Mouse (Mus musculus): ENCODE measurements around the gene Phlda1.
"Not testable (repeated sequence)": the region's sequence is repeated elsewhere in the genome, so short reads cannot be mapped to it uniquely, and the experiment has no call there.

Gene Phlda1

DNA sequence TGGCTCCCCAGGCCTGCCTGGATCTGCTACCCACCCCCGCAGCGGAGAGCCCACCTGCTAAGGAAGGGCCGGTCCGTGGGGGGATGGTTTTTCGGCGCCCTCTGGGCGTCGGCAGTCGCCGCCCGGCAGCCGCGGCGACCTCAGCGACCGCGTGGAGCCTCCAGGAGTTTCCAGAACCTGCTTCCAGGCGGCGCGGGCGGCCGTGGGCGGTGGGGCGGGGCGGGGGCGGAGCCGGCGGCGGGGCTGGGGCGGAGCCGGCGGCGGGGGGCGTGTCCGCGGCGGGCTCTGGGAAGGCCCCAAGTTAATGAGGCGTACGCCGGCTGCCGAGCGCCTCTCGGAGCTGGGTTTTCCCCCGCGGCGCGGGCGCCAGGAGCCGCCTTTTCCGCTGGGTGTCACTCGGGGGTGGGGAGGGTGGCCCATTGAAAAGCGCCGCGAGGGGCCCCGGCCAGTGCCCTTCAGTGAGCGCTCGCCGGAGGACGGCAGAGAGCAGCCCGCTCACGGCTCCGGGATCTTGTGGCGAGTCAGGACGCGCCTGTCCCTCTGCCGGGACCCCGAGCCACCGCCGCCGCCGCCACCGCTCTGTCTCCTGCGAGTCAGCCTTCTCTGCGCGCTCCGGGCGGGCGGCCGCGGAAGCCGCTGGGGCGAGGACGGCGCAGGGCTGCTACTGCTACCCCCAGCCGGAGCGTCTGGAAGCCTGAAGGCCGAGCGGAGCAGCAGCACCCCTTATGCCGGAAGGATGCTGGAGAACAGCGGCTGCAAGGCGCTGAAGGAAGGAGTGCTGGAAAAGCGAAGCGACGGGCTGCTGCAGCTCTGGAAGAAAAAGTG, at the start of gene Phlda1:
Gene Phlda1, plus strand, starts transcription at position 186 of the 825 bp plus-strand sequence.
- in situ Hi-C loops (cut with MboI; ENCODE audit: low sequenced_read_pairs): loop anchor here (25.0 kb wide), 1 partner anchor 431 kb away; no protein-coding TSS in a partner anchor

DNA sequence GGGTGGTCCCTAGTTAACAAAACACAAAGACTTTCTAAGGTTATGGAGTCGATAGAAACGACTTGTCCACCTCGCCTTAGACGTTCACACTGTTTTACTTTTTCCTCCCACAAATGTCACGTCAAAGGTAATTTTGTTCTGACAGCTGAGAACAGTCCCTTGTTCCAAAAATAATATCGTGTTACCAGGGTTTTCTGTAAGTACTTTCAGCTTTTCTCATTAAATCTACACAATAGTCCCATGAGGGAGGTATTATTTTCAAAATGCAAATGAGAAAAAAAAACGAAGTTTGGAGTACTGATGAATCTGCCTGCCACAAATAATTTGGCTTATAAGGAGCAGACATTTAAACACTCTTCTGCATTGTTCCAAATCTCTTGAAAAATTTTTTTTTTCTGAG, 48.0 kb upstream of the Phlda1 start:
- in situ Hi-C loops (cut with MboI; ENCODE audit: low sequenced_read_pairs): no loop called here

DNA sequence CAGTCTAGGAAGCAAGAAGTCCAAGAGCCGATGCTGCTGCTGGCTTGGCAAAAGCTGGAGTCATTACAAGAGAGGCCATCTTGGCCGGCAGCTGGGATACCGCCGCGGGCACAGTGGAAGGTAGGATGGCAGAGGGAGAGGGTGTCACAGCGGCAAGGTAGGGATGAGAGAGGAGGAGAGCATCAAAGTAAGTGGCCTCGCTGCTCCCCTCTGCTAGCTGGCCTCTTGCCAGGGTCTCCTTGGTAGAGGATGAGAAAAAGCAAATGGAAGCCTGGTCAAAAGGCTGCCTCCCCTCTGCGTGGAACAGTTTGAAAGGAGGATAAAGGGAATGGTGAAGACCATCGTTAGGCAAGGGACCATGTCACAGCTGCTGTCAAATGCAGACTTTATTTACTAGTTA, 47.0 kb upstream of the Phlda1 start:
- in situ Hi-C loops (cut with MboI; ENCODE audit: low sequenced_read_pairs): no loop called here

DNA sequence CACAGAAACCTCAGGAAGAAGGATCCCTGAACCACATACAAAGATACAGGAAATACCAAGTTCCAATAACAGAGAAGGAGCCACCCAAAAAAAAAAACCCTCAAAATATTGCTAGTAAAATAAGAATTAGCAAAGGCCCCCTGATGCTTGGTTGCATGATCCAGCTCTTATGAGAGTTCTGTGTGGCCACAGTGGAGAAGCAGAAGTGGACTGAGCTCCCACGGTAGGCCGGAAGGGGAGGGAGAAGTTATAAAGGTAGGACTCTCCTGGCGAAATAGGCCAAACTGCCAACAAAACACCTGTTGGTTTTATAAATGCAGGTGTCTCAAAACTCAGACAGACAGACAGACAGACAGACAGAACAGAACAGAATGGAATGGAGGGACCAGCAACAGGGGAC, 46.2 kb upstream of the Phlda1 start:
- in situ Hi-C loops (cut with MboI; ENCODE audit: low sequenced_read_pairs): no loop called here

DNA sequence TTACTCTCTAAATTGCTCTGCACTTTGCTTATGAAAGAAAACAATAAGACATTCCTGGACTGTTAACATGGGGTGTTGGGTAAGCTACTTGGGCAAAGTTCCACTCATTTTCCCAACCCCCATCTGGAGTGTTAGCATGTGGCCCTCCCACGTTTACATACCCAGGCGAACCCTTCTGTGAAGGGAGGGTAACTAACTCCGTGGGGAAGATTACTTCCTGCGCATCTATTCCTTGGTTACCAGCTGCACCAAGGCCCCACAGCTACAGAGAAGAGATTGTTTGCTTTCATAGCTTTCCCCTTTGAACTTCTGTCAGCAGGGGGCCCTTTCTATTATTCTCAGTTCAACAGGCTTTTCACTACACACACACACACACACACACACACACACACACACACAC, 45.7 kb upstream of the Phlda1 start:
- in situ Hi-C loops (cut with MboI; ENCODE audit: low sequenced_read_pairs): no loop called here

DNA sequence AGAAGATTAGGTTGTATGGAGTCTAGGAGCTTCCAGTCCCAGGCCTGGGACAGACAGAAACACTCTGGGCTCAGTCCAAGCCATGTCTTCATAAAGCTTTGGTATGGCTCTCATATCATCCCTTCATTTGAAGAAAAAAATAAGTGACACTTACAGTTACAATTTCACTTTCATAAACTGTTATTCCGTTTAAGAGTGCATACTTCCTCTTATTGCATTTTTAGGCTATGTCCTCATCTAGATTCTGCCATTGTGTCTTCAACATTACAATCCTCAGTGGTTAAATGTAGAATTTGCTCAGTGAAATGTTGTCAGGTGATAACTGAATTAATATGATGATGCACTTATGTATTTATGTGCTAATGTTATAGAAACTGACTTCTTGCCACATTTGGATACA, 41.3 kb upstream of the Phlda1 start:
- in situ Hi-C loops (cut with MboI; ENCODE audit: low sequenced_read_pairs): no loop called here

DNA sequence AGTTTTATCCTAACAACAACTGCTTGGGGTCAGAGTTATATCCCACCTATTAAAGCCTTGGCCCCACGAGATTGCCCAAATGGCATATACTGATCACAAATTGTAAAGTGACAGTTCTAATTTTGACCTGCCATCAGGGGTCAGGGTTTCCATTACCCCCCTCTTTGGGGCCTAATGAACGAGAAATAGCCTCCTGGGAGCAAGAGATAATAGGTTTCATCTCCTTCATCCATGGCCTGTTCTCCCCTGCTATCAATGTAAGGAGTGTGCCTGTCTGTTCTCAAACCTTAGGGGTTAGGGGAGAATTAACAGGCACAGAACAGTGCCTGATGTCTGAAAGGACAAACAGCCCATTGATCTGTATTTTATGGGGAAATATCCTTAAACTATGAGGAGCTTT, 40.7 kb upstream of the Phlda1 start:
- in situ Hi-C loops (cut with MboI; ENCODE audit: low sequenced_read_pairs): no loop called here

DNA sequence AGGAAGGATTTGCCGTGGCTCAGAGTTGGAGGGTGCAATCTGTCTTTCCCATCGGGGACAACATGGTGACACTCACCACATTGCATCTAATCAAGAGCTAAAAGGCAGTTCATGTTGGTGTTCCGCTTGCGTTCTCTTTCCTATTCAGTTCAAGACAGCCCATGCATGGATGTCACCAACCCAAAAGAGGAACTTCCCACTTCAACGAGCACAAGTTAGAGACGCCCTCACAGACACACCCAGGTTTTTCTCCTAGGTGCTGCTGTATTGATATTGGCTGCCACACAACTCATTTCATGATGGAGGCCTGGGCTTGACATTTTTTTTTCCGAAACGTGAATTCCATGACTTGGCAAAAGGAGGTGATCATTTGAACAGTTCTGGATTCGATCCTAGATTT, 34.9 kb upstream of the Phlda1 start:
- in situ Hi-C loops (cut with MboI; ENCODE audit: low sequenced_read_pairs): no loop called here

DNA sequence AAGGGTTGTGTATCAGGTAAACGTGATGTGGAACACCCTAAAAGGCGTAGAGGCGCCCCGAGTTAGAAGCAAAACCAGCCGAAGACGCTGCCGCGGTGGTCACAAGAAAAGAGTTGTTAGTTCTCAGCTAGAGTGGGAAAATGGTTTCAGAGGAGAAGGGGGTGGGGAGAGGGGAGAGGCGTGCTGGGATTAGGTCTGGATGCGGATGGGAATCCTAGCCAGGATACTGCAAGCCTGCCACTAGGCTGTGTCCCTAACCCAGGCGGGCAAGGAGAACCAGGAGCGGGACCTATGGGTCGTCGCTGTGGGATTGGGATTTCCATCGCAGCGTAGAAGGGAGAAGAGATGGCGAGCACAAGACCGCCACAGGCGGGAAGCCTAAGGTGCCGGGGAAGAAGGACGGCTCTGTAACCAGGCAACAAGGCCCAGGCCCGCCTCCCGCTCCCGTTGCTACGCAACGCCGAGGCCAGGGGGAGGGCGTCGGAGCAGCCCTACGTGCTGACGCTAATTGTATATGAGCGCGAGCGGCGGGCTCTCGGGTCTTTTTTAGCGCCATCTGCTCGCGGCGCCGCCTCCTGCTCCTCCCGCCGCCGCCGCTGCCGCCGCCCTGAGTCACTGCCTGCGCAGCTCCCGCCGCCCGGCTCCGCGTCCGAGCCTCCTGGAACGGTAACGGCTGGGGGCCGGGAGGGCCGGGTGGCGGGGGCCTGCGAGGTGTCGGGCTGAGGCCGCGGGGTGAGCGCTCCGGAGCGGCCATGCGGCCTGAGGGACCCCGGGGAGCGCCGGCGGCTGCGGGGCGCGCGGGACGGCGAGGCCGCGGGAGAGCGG, 33.2 kb upstream of the Phlda1 start, which contains the start of gene Nap1l1:
Gene Nap1l1, plus strand, starts transcription at position 538 of the 825 bp plus-strand sequence.
- in situ Hi-C loops (cut with MboI; ENCODE audit: low sequenced_read_pairs): no loop called here

DNA sequence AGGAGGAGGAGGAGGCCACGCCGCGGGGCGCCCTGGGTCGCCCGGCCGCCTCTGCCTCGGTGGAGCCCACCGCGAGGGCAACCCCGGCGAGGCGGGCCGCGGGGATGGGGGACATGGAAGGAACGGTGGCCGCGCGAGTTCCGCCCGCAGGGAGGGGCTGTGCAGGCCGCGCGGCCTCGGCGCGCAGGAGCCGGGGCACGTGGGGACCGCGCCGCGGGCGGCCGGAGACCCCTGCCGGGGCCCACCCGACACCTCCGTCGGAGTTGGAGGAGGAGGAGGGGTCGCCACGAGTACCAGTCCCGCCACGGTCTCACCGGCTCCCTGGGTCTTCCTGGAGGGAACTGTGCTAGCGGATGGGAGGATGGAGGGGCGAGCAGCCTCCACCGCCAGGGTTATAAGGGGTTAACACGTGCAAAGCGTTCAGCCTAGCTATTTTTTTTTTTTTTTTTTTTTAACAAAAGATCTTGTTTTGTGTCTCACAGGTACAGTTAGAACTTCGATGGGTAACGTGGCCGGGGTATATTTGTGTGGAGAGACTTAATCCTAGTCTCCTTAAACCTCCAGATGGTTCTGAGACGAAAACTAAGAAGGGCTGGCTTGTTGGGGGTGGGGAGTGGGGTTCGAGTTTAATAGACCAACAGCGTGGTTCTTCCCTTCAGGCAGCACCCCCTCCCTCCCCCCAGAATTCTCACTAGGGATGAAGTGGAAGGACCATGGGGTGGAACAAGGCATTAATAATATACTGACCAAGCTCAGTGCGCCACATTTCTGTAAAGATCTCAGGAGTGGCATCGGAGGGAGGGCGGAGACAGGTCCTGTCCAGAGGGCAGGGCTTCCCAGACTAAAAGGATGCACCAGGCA, 32.3 kb upstream of the Phlda1 start:
- in situ Hi-C loops (cut with MboI; ENCODE audit: low sequenced_read_pairs): no loop called here

DNA sequence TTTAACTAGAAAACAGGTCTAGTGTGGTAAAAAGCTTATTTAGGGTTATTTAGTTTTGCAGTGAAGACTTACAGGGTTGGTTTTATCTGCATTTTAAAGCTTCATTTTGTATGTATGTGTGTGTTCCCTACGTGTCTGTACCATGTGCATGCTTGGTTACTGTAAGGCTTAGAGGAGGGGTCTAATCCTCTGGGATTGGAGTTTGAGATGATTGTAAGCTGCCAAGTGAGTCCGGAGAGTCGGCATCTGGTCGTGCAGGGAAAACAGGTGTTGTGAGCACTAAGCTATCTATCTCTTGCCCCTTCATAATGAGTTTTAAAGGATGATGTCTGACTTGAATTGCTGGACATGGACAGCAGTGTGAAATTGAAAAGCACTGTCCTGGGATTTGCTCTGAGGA, 29.8 kb upstream of the Phlda1 start:
- in situ Hi-C loops (cut with MboI; ENCODE audit: low sequenced_read_pairs): no loop called here

DNA sequence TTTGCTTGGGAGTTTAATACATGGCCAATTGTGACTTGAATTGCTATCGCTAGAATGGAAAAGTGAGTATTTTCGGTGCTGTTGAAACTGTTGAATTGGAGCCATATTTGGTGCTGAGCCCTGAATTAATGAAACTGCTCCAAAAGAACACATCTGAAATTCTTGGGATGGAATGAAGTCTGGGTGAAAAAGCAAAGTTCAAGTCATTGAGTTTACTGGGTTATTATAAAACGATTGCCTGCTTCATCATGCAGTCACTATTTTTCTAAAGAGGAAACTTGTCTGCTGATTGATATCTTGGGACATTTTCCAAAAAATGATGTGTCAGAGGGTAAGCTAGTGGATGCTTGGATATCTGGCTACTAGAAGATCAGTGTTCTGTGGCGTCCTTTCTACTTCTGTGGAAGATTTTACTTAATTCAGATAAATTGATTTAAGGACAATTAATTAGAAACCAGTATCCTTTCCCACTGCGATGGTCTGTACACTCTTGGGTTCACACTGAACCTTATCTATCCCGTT, 29.0 kb upstream of the Phlda1 start:
- in situ Hi-C loops (cut with MboI; ENCODE audit: low sequenced_read_pairs): no loop called here

DNA sequence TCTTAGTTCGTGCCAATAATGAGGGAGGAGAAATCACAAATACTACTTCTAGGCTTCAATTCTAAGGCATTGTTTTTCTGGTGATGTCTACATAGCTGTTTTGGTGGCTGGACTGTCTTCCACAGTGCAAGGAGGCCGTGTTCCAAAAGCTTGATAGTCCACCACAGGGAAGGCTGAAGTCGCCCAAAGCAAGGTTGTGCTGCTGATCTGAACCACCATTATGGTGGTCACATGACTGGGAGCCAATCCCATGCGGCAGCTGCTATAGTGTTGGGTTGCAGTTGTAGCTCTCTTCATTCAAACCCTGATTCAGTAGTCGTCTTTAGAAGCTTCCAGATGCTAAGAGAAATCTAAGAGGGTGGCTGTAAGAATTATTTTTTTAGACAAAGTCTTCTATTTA, 26.5 kb upstream of the Phlda1 start:
- in situ Hi-C loops (cut with MboI; ENCODE audit: low sequenced_read_pairs): no loop called here

DNA sequence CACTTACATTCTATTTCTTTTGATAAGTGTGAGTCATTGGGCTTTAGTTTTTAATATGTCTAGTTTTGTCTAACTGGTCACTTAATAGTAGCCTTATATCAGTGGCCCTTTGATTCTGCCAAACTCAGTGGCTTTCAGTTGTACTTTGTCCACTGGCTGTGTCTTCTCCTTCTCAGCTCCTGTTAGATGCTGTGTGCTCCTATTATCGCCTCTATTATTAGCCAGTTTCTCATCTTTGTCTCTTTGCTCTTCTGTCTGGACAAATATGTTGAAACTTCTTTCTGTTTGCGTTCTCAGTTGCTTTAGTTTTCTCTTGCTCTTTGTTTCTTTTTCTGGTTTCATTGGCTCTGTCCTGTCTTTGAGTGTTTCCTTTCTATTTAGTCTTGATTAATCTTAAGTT, 23.4 kb upstream of the Phlda1 start:
- in situ Hi-C loops (cut with MboI; ENCODE audit: low sequenced_read_pairs): loop anchor here (10.0 kb wide), 1 partner anchor 178 kb away; no protein-coding TSS in a partner anchor

DNA sequence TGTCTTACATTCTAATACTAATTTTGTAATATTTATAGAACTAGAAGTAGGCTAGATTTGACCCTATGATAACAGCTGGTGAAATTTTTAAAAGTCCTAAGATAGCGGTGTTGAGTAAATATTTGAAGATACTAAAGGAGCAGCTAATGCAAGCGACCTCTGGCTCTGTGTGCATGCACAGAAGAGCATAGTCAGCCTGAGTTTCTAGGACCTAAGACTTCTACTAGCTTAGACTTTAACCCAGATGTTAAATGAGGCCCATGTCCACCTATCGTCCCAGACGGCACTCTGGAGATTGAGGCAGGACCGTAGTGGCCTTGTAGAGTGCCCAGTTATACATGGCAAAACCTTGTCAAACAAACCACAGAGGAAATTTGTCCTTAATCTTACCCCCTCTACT, 22.0 kb upstream of the Phlda1 start:
- in situ Hi-C loops (cut with MboI; ENCODE audit: low sequenced_read_pairs): loop anchor here (10.0 kb wide), 1 partner anchor 179 kb away; no protein-coding TSS in a partner anchor

DNA sequence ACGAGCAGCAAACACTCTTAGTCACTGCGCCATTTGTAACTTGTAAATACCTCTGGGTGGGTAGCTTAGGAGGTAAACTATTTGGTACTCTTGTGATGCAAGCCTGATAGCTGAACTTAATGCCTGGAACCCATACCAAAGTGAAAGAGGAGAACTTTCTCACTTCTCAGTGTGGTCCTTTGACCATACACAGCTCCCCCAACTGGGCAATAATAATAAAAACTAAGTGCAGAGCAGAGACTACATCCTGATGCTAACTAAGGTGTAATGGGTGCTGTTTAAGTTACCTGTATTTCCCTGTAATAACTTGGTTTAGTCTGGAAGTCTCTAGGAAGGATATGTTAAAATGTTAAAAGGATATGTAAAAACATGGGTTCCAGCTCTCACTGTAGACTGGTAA, 17.3 kb upstream of the Phlda1 start:
- in situ Hi-C loops (cut with MboI; ENCODE audit: low sequenced_read_pairs): loop anchor here (10.0 kb wide), 1 partner anchor 184 kb away; no protein-coding TSS in a partner anchor

DNA sequence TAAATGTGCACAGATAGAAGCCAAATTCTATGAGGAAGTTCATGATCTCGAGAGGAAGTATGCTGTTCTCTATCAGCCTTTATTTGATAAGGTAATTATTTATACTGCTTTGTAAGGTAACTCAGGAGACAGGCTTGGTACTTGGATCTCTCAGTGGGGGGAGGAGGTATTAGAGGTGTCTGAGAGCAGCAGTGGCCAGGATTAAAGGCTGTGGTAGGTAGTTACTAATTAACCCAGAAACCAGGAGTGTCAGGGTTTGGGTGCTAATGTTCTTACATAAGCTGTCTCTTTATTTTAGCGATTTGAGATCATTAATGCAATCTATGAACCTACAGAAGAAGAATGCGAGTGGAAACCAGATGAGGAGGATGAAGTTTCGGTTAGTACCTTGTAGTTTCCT, 16.0 kb upstream of the Phlda1 start:
- in situ Hi-C loops (cut with MboI; ENCODE audit: low sequenced_read_pairs): not testable (repeated sequence)

DNA sequence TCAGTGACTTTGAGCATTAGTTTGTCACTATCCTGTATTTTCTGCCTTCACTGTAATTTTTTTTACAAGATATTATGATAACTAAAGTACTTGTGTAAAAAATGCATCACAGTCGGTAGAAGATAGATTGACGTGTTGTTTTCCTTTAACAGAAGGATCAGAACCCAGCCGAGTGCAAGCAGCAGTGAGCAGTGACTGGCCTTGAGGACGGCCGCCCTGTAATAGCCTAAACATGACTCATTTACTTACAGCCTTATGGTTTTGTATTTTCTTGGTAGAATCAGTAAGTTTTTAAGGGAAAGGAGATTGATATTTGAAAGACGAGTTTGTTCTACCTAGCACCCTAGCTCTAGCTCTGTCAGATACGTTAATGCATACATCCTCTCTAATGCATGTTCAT, 10.2 kb upstream of the Phlda1 start:
- in situ Hi-C loops (cut with MboI; ENCODE audit: low sequenced_read_pairs): no loop called here

DNA sequence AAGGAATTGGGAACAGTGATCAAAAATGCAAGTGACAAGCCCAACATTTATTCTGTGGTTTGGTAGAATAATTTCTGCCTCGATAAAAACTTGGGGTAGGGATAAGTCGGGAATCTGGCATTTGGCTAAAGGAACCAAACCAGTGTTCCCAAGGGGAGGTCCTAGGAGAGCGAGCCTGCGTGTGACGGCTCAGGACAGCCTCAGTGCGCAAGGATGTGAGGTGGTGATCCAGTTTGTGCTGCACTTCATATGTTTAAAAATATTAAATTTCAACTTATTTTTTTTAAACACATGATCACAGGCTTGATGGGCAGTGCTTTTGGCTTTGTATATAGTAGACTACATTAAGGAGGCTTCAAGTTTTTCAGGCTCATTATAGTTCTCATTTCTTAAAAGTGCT, 6.2 kb upstream of the Phlda1 start:
- in situ Hi-C loops (cut with MboI; ENCODE audit: low sequenced_read_pairs): loop anchor here (25.0 kb wide), 1 partner anchor 437 kb away; no protein-coding TSS in a partner anchor

DNA sequence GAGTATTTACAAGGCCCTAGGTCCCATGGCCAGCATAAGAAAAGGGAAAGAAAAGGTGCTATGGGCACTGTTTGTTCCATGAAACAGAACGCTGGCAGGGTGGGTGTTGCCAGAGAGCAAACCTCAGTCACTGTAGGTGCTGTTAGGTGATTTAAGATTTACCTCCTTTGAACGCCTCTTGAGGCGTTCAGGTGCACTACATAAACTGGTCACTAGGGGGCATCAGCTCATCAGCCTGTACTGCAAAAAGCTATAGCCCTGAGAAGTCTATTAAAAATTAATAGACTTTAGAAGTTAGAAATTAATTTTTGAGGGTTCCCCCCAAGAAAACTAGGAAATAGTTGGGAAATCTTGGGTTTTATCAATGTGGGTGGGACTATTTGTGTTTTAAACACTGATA, 3.0 kb upstream of the Phlda1 start:
- in situ Hi-C loops (cut with MboI; ENCODE audit: low sequenced_read_pairs): loop anchor here (25.0 kb wide), 1 partner anchor 434 kb away; no protein-coding TSS in a partner anchor

All from CH12F3 (cell line).